ENCODE assay signal across 10 mouse cellular contexts in genomic region chr1:75422823-75423471, GRCm38 (mm10). TPM values are rescaled to one million over a fixed set of nuclear protein-coding genes. Genes with fewer than 3 reads are reported as not detected.
DNase-seq lines count a peak whose midpoint lies in the region; ATAC-seq and TF ChIP-seq lines count a peak whose summit lies in the region.
"Had no signal": no experiment of that assay in that cellular context is flagged by ENCODE, and none has a peak within 500 bp of the region (broad histone marks: within the 10 kb centered on the region; RNA-seq: fewer than 3 reads in every experiment).

No protein-coding gene starts in this region.

- TF ChIP-seq CTCF in hindbrain, postnatal 0 days (IDR thresholded peaks at IDR 0.05; ENCODE audit: low read depth) = no peak

- peak overlapping the region; percentile 29 for H3K4me3 ChIP-seq in hindbrain, postnatal 0 days (ENCODE audit: low read length)

- no peak overlapping the region for H3K27ac ChIP-seq in hindbrain, postnatal 0 days

- H3K9ac ChIP-seq in hindbrain, postnatal 0 days (replicated peaks; ENCODE audit: low read length) = 0 out of 2 replicates have a peak overlapping the region, but pooled peaks have one; percentile 13

- no peaks in the 10 kb centered on the region for H3K36me3 ChIP-seq in hindbrain, postnatal 0 days (ENCODE audit: insufficient read depth, low read length)

- 4% methylated on average over 66 of the region's 71 CpGs for WGBS in hindbrain, postnatal 0 days

- DNase-seq in kidney, adult 18-20 months = peak; percentile 29
- no peak for DNase-seq in kidney, adult 9 months
- peak; percentile 74 for DNase-seq in embryo, embryonic 11 days
- DNase-seq in hindbrain, postnatal 0 days (ENCODE audit: low spot score) = peak; percentile 41
- DNase-seq in lung, postnatal 4 days = peak; percentile 37 to 62
- no peak for DNase-seq in left cerebral cortex, adult 9 months (ENCODE audit: low spot score in 2 of 2)
- DNase-seq in thymus, postnatal 0 days (ENCODE audit: low spot score) = no peak
- DNase-seq in gastrocnemius, postnatal 14 days = no peak

- no peaks in the 10 kb centered on the region for H3K9me3 ChIP-seq in hindbrain, postnatal 0 days (ENCODE audit: low read length)

- peak overlapping the region; percentile 45 for H3K4me2 ChIP-seq in hindbrain, postnatal 0 days (ENCODE audit: low read depth, low read length)

- H3K4me1 ChIP-seq in hindbrain, postnatal 0 days (ENCODE audit: insufficient read depth, low read length) = no peaks in the 10 kb centered on the region

- intact Hi-C loops in gastrocnemius, postnatal 14 days (cut with DNase I; ENCODE audit: low total_unique reads) = no loop called here

- ATAC-seq in hindbrain, postnatal 0 days = no peak
- ATAC-seq: Patski had no signal

- H3K27me3 ChIP-seq in hindbrain, postnatal 0 days (ENCODE audit: insufficient read depth, low read length) = peaks cover 35% of the 10 kb centered on the region

RNA-seq across cellular contexts. Expression of gene Gmppa, which starts 12.8 kb away (rescaled TPM):
- 88.0 and 96.8 TPM in 2 replicates for total RNA-seq in hindbrain, postnatal 0 days (2014; rRNA removed)
- polyA plus RNA-seq in hindbrain, postnatal 0 days (2015; fragmentation: Nextera tagmentation; extraction: Ambion mirVana) = 59.9 and 63.1 TPM in 2 replicates
- polyA plus RNA-seq in thymus, postnatal 0 days (2015; fragmentation: Nextera tagmentation; extraction: Ambion mirVana) = 51.4 and 58.5 TPM in 2 replicates
- 10 to 100 TPM; 34.5 to 38.7 TPM for total RNA-seq in gastrocnemius, postnatal 14 days (2021)

RNA-seq across cellular contexts. Expression of gene Asic4, which starts 27.3 kb away (rescaled TPM):
- total RNA-seq in hindbrain, postnatal 0 days (2014; rRNA removed) = 71.4 and 74.1 TPM in 2 replicates
- 17.0 and 21.0 TPM in 2 replicates for polyA plus RNA-seq in hindbrain, postnatal 0 days (2015; fragmentation: Nextera tagmentation; extraction: Ambion mirVana)
- not detected in 2 replicates for polyA plus RNA-seq in thymus, postnatal 0 days (2015; fragmentation: Nextera tagmentation; extraction: Ambion mirVana)
- not detected for total RNA-seq in gastrocnemius, postnatal 14 days (2021)
- total RNA-seq: hematopoietic stem cell, adult 5-6 weeks had no signal

RNA-seq across cellular contexts. Expression of gene Speg, which starts 47.9 kb away (rescaled TPM):
- total RNA-seq in hindbrain, postnatal 0 days (2014; rRNA removed) = 50.4 and 52.7 TPM in 2 replicates
- polyA plus RNA-seq in hindbrain, postnatal 0 days (2015; fragmentation: Nextera tagmentation; extraction: Ambion mirVana) = 19.2 and 19.9 TPM in 2 replicates
- polyA plus RNA-seq in thymus, postnatal 0 days (2015; fragmentation: Nextera tagmentation; extraction: Ambion mirVana) = 1.6 and 1.8 TPM in 2 replicates
- total RNA-seq in gastrocnemius, postnatal 14 days (2021) = 100 to 1,000 TPM; 167 to 173 TPM

RNA-seq across cellular contexts. Expression of gene Chpf, which starts 56.2 kb away (rescaled TPM):
- total RNA-seq in hindbrain, postnatal 0 days (2014; rRNA removed) = 155 and 173 TPM in 2 replicates
- polyA plus RNA-seq in hindbrain, postnatal 0 days (2015; fragmentation: Nextera tagmentation; extraction: Ambion mirVana) = 55.3 and 55.8 TPM in 2 replicates
- polyA plus RNA-seq in thymus, postnatal 0 days (2015; fragmentation: Nextera tagmentation; extraction: Ambion mirVana) = 10.7 and 11.4 TPM in 2 replicates
- total RNA-seq in gastrocnemius, postnatal 14 days (2021) = 10 to 100 TPM; 14.9 to 20.7 TPM

RNA-seq across cellular contexts. Expression of gene Tmem198, which starts 56.4 kb away (rescaled TPM):
- 52.7 and 69.3 TPM in 2 replicates for total RNA-seq in hindbrain, postnatal 0 days (2014; rRNA removed)
- 33.9 and 36.4 TPM in 2 replicates for polyA plus RNA-seq in hindbrain, postnatal 0 days (2015; fragmentation: Nextera tagmentation; extraction: Ambion mirVana)
- polyA plus RNA-seq in thymus, postnatal 0 days (2015; fragmentation: Nextera tagmentation; extraction: Ambion mirVana) = 0.30 and 0.39 TPM in 2 replicates
- under 1 TPM; 0.09 to 0.25 TPM for total RNA-seq in gastrocnemius, postnatal 14 days (2021)
- total RNA-seq: hematopoietic stem cell, adult 5-6 weeks had no signal

Comparison
In these comparisons a context has a peak if more than half of its experiments do, and no peak if none do; other contexts are left out.
1. DNase-seq: peak in kidney, adult 18-20 months (single experiment), embryo, embryonic 11 days (single experiment), hindbrain, postnatal 0 days (single experiment) and lung, postnatal 4 days (2 of 2); none in kidney, adult 9 months (single experiment), left cerebral cortex, adult 9 months (0 of 2), thymus, postnatal 0 days (single experiment) and gastrocnemius, postnatal 14 days (single experiment).
2. RNA of gene Asic4, which starts 27.3 kb away (total RNA-seq): 71.4 to 74.1 TPM in hindbrain, postnatal 0 days; not detected in gastrocnemius, postnatal 14 days; every median in the first group is over 10 times any median in the second.